Mouse (Mus musculus) cerebellum, adult (tissue): Measurements from ENCODE around the gene Dpysl5.

Source experiments
- ATAC-seq: cut with Nextera tagmentation; 2 replicates; pipeline ENCODE4 v1.9.2; 2017; ENCODE audit warnings: mild to moderate bottlenecking, moderate library complexity, mixed read lengths; ENCODE audit not compliant: insufficient number of reproducible peaks, low FRiP score, low TSS enrichment

The Dpysl5 gene

DNA sequence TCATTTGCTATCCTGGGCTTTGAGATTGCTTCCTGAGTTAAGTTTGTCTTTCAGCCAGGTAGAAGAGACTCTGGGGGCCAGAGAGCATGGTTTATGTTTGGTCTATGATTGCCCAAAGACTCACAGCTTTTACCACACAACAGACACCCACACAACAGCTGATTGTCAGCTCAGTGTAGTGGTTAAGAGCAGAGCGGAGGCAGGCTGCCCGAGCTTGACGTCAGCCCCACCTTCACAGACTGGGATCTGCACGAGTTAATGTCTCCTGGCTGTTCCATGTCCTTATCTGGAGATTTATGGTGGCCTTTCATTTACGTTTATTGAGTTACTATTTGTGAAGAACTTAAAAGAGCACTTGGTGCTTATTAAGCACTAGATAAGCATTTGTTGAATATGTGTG lies 43.9 kb downstream of the Dpysl5 start:
- ATAC-seq: no peak

GRCm38 (mm10) chr5:30762815-30763510 lies 51.6 kb downstream of the Dpysl5 start:
- ATAC-seq: no peak

- ATAC-seq: no peak
Measured at GRCm38 (mm10) chr5:30763511-30763830, 52.1 kb downstream of the Dpysl5 start.

- no peak for ATAC-seq
Measured at GRCm38 (mm10) chr5:30765596-30766370, 54.4 kb downstream of the Dpysl5 start.

DNA sequence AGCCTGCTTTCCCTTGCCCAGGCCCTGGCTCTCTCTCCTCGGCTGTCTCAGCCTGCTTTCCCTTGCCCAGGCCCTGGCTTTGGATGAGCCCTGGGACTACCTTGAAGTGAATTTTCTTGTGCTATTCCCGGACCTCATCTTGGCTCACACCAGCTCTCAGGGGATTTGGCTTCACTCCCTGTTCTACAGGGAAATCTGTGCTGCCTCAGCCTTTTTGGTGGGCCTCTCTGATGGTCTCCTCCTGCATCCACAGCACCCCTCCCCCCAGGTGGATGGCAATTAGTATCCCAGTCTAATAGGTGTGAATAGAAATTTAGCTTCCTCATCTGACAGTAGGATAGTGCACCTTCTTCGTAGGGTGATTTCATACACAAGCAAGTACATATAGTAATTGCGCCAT lies 56.7 kb downstream of the Dpysl5 start:
- peak; percentile 53; the same call in 1 of the 2 replicates for ATAC-seq

DNA sequence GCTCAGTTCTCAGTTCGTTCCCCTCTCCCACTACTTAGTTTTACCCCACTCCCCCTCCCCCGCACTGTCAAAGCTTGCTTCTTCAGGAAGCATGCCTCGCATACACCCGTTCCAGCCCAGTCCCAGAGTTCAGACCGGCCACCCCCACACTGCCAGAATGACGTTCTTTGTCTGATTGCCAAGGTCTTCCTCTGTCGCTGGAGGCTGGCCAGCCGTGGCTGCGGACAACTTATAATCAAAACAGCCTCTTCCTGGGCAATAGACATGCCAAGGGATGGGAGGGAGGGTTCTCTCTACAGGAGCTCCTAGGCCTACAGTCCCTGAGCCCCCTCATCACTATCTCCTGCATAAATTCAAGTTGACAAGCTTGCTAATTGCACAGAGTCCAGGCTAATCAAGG lies 57.2 kb downstream of the Dpysl5 start:
- 0 out of 2 replicates have a peak, but pooled peaks have one; percentile 18 for ATAC-seq

- no peak for ATAC-seq
Measured at GRCm38 (mm10) chr5:30769075-30769474, 57.7 kb downstream of the Dpysl5 start.

DNA sequence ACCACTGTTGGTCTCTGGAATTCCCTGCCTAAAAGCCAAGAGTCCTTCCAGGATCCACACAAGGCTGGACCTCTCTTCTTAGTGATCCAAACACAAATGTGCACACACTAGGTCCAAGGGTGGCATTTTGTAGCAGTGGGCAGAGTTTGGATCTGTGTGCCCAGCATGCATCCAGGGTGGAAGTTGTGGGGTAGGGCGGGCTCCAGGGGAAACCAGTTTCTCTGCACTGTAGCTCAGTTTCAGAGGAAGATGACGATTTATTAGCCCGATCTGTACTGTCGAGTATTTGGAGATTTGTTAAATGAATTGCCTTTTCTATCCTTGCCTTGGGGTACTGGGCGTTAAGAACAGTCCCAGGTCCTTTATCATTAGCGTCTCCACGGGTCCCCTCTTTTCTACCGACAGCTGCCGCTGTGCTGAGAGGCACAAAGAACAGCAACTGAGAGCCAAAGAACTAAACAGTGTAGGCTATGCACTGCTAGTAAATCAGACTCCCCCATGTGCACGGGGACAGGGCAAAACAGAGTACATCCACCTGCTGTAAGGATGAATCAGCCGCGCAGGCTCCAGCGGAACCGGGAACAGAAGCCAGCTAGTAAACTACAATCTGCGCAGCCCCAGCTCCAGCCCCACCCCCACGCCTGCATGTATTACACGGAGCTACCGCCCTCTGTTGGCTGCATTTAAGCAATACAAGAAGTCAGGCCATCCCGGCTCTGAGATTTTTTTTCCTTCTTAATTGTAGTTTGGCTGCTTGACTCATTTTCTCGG lies 63.4 kb downstream of the Dpysl5 start:
- ATAC-seq: peak; percentile 94

- ATAC-seq: no peak
Measured at GRCm38 (mm10) chr5:30780699-30781098, 69.3 kb downstream of the Dpysl5 start.

DNA sequence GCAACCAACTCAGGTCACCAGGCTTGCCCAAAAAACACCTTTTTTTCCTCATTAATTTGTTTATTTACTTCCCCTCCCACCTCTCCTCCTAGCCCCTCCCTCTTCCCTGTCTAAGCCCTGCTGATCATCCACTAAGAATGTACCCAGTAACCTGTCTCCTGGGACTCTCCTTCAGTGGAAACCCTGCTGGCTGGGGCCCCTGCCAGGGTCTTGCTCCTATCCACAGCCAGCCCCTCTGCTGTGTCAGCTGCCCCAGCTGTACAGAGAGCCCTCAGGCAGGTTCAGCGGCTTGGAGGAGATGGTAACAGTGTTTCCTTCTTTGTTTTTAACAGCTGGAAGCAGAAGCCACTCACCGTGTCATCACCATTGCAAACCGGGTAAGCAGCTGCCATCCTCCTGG lies 69.8 kb downstream of the Dpysl5 start:
- ATAC-seq: no peak

GRCm38 (mm10) chr5:30787381-30787780 lies 76.0 kb downstream of the Dpysl5 start:
- ATAC-seq: no peak

DNA sequence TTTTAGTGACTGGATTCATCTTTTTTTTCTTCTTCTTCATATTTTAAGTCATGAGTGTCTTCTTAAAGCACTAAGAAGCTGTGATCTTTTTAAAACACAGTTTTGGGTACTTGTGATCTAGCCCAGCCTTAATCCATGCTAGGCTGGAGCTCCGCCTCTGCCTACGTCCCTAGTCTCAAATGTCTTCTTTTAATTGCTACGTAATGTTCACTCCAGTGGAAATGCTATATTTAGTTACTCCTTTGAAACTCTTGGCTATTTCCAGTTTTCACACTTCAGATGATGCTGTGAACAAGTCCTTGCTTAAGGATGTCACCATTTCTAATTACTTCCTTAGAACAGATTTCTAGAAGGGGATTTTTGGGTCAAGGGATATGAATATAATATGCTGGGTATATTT lies 78.7 kb downstream of the Dpysl5 start:
- no peak for ATAC-seq

DNA sequence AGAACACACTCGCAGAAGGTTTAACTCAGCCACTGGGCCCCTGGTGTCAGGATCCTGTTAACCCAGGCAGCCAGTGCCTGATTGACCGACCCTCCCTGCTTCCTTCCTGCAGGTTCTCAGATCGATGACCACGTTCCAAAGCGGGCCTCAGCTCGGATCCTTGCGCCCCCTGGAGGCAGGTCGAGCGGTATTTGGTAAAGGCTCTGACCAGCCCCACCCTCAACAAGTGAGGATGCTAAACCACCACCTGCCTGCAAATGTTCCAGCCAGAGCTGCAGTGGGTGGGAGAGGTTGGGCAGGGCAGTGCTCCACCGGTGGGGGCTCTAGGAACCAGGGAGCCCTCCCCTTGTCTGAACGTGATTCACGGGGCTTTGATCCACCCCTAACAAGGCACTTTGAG lies 84.8 kb downstream of the Dpysl5 start:
- peak; percentile 74; the same call in 1 of the 2 replicates for ATAC-seq

GRCm38 (mm10) chr5:30797482-30797881 lies 86.1 kb downstream of the Dpysl5 start:
- ATAC-seq: no peak

GRCm38 (mm10) chr5:30797982-30798381 lies 86.6 kb downstream of the Dpysl5 start:
- ATAC-seq: no peak

DNA sequence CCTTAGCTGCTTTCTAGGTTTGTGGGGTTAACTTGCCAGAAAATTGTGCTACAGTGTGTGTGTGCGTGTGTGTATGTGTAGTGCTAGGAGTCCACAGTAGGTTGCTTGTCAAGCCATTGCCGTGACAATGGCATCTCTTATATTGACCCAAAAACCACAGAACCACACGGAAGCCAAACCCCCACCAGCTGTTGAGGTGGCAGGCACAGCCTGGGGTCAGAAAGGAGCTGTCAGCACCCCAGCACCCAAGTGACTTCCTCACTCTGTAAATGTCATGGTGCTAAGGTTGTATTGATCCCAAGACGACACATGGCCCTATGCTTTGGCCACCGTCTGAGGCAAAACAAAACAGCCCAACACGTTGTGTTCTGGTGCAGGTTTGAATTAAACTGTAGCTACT lies 87.6 kb downstream of the Dpysl5 start:
- ATAC-seq: no peak

- ATAC-seq: no peak
Measured at GRCm38 (mm10) chr5:30802724-30803467, 91.5 kb downstream of the Dpysl5 start.

DNA sequence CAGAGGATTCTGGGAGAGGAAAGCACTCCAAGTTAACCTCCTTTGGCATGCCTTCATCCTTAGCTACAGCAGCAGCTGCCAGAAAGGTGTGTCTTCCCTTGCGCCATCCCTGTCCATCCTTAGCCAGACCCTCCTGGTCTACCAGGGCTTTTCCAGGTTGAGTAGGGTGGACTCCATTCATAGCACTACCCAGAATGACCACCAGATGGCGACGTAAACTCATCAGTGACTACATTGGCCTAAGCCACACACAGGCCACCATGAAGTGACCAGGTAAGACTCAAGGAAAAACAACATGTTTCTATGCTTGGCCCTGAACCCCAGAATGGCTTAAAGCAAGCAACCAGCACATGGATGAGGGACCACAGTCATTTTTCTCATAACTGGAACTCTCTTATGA lies 94.7 kb downstream of the Dpysl5 start:
- ATAC-seq: peak; percentile 90; the same call in 1 of the 2 replicates

DNA sequence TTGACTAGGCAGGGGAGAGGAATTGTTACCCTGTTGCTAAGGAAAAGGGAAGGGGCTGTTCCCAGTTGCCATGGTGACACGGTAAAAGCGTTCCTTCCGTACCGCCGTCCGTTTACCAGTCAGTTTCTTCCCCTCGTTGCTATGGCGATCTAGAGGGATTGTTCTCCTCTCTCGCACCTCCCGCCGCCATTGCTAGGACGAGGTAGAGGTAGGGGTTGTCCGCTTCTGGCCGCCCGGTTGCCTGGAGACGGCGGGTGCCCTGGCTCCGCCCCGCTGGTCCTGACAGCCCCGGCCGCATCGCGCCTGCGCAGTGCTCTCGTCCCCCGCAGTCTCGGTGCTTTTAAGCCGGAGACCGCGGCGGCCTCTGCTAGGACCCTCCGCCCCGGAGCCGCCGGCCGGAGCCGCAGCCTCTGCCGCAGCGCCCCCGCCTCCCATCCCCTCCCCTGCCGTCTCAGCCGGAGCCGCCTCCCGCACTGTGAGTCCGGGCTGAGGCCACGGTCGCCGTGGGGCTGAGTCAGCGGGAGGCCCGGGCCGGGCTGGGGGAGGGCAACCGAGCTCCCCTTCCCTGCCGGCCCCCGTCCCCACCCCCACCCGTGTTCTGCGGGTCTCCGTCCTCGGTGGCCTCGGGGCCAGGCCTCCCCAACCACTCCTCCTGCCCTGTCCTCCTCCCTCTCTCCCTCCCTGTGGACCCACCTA lies 103.2 kb downstream of the Dpysl5 start, which contains the start of gene Mapre3:
Mapre3 (plus strand) TSS at position 218 of the 696 bp plus-strand sequence.
- ATAC-seq: peak; percentile 93

DNA sequence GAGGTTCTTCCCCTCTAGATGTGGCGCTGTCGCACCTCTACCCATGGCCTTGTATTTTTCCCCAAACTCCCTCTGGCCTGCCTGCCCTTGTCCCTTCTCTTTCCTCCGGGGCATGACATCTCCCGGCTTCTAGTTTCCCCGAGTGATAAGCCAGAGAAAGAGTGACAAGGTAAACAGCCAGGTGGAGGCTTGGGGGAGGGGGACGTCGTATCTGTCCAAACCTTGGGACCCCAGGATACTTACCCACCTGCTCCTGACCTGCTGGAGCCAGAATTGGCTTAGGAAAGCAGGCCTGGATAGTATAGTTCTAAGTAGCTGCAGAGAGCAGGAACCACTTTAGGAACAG lies 103.7 kb downstream of the Dpysl5 start:
- peak; percentile 26; the same call in 1 of the 2 replicates for ATAC-seq
